Mouse (Mus musculus): ENCODE data around the gene Nfu1.
A peak's percentile ranks its signal among the peaks of the same experiment; 100 is the strongest.

The Nfu1 gene

GRCm38 (mm10) chr6:87008887-87009286 is at the start of gene Nfu1:
Gene Nfu1, plus strand, starts transcription at chr6:87009236.
- no peak for DNase-seq (ENCODE audit: low spot score)

DNA sequence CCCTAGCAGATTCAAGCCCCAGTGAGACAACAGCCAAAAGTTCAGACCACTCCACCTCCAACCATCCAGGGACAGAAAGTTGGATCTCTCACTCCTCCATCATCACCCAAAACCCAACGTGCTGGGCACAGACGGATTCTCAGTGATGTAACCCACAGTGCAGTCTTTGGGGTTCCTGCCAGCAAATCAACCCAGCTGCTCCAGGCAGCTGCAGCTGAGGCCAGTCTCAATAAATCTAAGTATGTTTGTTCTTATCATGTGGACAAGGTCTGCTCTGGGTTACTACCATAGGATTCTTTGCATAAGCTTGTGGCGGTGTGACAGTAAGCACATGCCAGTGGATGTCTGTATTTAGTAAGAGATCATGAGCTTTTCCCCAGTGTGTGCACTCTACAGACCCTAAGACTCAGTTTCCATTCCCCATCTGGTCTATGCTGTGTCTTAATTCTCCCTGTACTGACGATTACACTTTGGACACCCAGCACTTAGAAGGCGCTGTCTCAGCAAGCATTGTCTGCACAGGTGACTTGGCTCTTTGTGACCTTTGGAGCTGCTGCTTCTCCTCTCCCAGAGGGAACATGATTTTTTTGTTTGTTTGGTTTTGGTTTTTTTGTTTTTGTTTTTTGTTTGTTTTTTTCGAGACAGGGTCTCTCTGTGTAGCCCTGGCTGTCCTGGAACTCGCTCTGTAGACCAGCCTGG is 44.9 kb upstream of the Nfu1 start:
- no peak for DNase-seq (ENCODE audit: low spot score)

- no peak for DNase-seq (ENCODE audit: low spot score)
Measured at GRCm38 (mm10) chr6:86967166-86967565, 41.9 kb upstream of the Nfu1 start.

GRCm38 (mm10) chr6:86973956-86974355 is 35.1 kb upstream of the Nfu1 start:
- DNase-seq (ENCODE audit: low spot score): no peak

- no peak for DNase-seq (ENCODE audit: low spot score)
Measured at GRCm38 (mm10) chr6:86978156-86978908, 30.7 kb upstream of the Nfu1 start.

- no peak for DNase-seq (ENCODE audit: low spot score)
Measured at GRCm38 (mm10) chr6:86978909-86979265, 30.1 kb upstream of the Nfu1 start.

DNA sequence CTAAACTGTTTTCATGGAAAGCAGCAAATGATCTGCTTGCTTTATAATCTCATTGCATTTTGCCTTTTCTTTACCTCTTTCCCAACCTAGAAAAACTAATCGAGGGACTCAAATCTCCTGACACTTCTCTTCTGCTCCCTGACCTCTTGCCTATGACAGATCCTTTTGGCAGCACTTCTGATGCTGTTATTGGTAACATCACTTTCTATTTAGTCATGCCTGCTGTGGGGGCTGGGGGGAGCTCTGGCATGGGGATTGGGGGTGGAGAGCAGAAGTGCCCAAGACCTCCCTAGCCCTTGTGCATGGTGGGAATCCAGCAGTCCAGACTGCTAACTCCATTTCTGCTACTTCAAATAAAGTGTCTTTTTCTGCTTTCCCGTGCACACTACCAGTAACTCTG is 27.8 kb upstream of the Nfu1 start:
- no peak for DNase-seq (ENCODE audit: low spot score)

DNA sequence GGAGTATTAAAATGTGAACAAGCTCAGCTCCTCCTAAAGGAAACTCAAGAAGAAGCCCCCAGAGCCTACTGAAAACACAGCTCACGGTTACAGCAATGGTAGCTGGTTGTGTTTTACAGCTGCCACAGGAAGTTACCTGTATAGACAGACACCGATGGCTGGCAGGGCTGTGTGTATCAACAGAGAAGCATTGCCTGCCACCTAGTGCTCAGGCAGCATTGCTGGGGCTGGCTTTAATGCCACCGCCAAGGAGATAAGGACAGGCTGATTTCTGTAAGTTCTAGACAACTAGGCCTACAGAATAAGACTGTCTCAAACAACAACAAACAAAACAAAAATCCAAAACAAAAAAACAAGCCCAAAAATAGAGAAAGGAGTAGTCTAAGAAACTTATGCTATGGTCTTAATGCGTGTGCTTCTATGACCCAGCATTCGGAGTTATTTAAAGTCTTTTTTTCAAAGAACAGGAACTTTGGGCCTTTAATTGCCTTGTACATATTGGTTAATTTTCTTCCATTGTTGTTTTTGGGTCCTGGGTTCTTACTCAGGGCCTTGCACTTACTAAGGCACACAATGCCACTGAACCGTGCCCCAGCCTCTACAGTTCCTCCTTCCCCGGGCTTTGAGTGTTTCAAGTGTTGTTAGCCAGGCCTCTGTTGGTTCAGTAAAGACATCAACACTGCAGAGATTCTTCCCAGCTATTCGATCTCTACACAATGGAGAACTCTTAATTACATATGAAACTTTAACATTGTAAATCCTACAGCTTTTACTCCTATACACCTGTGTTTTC is 23.5 kb upstream of the Nfu1 start:
- no peak for DNase-seq (ENCODE audit: low spot score)

DNA sequence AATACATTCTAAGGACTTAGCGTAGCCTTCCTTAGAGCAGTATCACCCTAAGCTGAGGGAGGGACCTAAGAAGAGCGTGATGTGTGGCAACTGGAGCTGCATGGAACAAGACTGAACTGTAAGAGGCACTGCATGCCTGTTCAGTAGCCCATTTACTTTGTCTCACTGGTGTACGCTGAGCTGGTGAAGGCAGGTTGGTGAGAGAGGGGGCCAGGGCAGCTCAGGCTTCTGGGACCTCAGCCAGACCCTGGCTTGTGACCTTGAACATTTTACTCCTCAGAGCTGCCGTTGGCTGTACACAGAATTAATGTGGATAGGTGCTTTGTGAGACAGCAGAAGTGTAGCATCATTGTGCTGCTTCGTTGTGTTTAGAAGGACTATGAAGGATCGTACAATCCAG is 19.5 kb upstream of the Nfu1 start:
- DNase-seq (ENCODE audit: low spot score): no peak

DNA sequence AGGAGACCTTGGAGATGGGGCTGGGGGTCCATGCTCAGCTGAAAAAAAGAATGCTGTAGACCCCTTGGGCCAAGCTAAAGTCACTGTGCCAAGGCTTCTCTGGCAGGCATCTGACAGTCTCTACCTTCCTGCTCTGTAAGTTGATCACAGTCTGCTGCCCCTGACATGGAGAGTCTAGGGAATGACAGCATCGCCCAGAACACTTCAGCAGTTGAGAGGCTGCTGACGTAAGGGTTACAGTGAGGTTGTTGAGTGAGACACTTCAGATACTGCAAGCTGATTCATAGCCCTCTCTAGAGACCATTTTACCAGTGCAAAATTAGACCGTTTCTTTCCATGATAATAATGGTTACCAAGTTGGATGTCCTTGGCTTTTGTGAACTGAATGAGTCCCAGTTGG is 18.0 kb upstream of the Nfu1 start:
- DNase-seq (ENCODE audit: low spot score): no peak

DNA sequence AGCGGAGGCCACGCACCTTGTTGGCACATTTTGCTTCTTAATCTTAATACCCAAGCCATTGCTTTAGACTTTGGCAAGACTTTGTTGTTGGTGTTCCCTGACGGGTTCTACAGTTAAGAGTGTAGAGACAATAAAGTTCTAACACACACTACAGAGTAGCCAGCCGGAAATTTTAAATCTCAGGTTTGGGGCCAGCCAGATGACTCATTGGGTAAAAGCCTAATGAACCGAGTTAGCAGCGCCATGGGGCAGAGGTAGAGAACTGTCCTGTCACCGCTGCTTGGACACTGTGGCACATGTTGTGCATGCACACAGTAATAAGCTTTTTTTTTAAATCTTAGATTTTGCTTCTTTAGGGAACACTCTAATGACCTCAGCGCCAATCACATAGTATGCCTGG is 16.7 kb upstream of the Nfu1 start:
- no peak for DNase-seq (ENCODE audit: low spot score)

DNA sequence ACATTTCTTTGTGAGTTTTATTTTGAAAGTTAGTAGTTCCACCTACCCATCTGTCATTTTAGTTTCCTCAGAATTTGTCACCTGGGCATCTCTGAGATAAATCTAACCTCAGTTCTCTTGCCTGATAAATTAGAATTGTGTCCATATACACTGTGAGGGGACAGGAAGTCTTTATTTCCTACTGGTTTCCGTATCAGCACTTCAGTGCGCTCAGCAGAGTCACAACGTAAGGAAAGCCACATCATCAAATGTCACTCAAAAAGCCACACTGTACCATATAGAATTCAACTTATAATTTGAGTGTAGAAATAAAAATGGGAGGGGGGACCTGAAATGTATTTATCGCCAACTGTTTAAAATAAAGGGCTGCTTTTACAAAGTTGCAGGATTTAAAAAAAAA is 14.8 kb upstream of the Nfu1 start:
- DNase-seq (ENCODE audit: low spot score): no peak

- DNase-seq (ENCODE audit: low spot score): peak; percentile 31
Measured at GRCm38 (mm10) chr6:86996629-86997307, 12.3 kb upstream of the Nfu1 start.

DNA sequence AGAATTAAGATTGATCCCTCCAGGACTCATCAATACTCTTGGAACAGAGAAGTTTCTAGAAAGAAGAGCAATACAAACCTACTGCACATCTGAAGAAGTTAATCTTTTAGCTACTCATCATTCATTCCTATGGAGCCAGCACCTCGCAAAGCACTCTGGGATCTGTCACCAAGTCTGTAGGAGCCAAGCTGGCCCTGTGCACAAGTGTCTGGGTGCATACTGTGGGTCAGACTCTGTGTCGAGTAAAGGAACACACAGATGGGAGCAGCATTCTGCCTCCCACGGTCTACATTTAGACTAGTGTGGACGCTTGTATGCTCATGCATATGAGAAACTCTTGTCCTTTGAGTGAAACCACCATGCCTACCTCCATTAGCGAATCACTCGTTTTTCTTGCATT is 11.7 kb upstream of the Nfu1 start:
- DNase-seq (ENCODE audit: low spot score): no peak

DNA sequence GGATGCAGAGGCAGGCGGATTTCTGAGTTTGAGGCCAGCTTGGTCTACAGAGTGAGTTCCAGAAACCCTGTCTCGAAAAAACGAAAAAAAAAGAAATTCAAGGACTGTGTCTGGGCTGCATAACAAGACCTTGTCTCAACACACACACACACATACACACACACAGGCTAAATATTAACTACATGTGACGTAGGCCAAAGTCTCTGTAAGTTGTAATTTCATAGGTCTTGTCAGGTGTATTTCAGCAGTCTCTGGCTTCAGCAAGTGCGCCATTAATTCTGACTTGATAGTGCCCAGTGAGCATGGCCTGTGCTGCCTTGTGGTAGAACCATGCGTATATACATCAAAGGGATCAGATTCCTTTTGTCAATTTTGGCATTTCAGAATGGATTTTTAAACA is 7.0 kb upstream of the Nfu1 start:
- no peak for DNase-seq (ENCODE audit: low spot score)

GRCm38 (mm10) chr6:87002521-87003055 is 6.4 kb upstream of the Nfu1 start:
- DNase-seq (ENCODE audit: low spot score): peak; percentile 90

GRCm38 (mm10) chr6:87004099-87004498 is 4.9 kb upstream of the Nfu1 start:
- DNase-seq (ENCODE audit: low spot score): no peak

DNA sequence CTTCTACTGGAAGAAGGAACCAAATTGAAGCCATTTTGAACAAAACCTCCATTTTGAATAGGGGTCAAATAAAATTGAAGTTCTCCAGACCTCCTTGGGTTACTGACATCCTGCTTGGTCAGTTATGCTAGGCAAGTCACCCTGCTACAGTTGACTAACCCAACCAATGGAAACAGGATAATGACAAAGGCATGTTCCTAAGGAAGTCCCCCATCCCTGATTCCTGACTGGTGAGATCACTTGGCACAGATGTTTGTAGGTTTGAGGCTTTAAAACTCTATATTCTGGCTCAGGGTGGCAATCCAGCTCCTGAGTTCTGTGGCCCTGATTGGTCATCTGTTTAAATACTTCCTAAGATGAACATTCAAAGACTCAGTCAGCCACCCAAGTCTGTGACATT is 3.5 kb upstream of the Nfu1 start:
- DNase-seq (ENCODE audit: low spot score): no peak

DNA sequence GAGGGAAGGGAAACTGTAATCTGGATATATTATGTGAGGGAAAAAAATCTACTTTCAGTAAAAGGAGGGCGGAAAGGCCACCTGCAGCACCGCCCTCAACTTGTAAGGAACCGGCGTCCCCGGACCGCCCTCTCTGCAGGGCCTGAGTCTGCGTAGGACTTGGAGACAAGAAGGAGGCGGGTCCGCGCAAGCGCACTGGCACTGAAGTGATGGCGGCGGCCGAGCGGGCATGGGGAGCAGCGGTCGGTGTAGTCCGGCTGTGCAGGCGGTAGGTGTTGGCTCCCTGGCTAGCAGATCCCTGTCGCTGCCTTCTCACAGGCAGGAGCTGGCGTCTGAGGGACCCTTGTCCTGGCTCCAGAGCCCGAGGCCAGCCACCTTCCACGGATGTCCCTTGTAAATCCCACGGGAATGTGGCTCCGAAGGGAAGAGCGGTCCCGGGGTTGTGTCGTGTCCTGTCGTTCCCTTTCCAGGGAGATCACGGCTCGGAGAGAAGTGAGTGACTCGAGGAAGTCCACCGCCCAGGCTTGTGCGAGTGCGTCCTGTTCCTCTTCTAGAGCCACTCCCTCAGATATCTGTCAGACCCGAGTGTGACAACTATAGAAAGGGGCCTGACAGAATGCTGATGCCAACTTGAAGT is 774 bp downstream of the Nfu1 start:
- peak; percentile 93 for DNase-seq (ENCODE audit: low spot score)

DNA sequence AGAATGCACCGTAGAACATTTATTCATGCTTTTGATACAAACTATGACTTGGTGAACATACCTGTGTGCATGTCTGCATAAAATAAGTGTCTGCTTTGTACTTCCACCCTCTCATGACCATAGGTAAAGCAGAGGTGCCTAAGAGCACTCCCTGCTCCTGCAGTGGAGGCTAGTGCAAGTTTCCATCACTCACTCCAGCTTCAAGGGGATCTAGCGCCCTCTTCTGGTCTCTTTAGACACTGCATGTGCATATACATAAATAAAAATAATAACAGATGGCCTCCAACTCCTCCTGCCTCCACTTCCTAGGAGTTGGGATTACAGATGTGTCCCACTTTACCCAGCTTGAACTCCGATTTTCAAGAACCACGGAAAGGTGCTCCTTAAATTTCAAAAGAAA is 7.9 kb downstream of the Nfu1 start:
- DNase-seq (ENCODE audit: low spot score): peak; percentile 55

GRCm38 (mm10) chr6:87018874-87019273 is 9.8 kb downstream of the Nfu1 start:
- no peak for DNase-seq (ENCODE audit: low spot score)

- no peak for DNase-seq (ENCODE audit: low spot score)
Measured at GRCm38 (mm10) chr6:87021791-87022190, 12.8 kb downstream of the Nfu1 start.

Measured in layer of hippocampus, adult 11-12 months (tissue).